Mouse (Mus musculus) heart, postnatal 0 days (tissue): Measurements from ENCODE around the gene Tmeff2.

Experiments
- CTCF ChIP-seq: IDR thresholded peaks from 2 replicates; pipeline ENCODE4 v1.5.1; 2016; ENCODE audit warnings: antibody characterized with exemption, control low read depth, low read depth
- EP300 ChIP-seq: IDR thresholded peaks from 2 replicates; pipeline ENCODE4 v1.6.1; 2016; ENCODE audit warnings: antibody characterized with exemption, low read depth

- TF ChIP-seq EP300 = no peak
- TF ChIP-seq CTCF = no peak
These were observed 69.2 kb downstream of the Tmeff2 start for GRCm38 (mm10) chr1:50969685-50970084.
